Mouse (Mus musculus) kidney, postnatal 36 days (tissue): ENCODE data around the gene Zc3h12b.
A peak's percentile ranks its signal among the peaks of the same experiment; 100 is the strongest.

ENCODE experiments used
- DNase-seq, 2 experiments: peaks; one replicate each; pipeline ENCODE4 v3.0.0; 2021 to 2022; ENCODE audit warnings: mixed read lengths in 2 of 2

Zc3h12b gene

DNA sequence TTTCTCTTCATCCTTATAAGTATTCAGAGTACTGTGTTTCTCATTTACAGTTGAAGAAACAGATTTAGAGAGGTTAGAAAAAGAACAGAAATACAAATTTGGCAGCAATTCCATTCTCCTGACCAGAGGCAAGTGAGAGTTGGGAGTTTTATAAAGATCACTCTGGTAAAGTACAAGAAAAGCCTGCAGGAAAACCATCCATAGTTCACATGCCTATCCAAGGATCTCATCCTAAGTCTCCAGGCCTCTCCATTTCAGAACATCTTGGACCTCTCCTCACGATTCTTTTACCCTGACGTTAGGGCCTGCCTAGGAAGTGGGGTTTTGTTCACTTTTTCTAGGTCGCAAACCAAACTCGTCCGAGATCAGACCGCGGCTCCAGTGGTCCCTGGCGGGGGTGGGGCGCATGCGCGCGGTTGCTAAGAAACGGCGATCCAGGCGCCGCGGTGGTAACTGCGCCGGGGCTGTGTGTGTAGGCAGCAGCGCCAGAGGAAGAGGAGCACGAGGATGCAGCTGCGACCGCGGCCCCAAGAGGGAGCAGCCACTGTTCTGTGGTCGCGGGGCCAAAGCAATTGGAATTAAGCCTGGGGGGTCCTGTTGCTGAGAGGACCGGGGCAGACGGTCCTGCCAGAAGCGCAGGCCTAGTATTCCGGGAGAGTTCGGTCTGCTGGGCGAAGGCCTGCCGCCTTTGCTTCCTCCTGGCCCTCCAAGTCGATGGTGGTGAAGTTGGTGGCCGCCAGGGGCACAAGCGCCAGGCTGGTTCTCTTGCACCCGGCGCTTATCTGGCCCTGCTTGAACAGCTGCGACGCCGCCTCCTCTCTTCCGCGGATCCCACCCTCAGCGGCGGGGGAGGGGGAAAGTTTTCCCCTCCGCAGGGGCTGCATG is at the start of gene Zc3h12b:
Gene Zc3h12b, plus strand, starts transcription at position 452 of the 885 bp plus-strand sequence.
- DNase-seq = peak; percentile 25 to 72

DNA sequence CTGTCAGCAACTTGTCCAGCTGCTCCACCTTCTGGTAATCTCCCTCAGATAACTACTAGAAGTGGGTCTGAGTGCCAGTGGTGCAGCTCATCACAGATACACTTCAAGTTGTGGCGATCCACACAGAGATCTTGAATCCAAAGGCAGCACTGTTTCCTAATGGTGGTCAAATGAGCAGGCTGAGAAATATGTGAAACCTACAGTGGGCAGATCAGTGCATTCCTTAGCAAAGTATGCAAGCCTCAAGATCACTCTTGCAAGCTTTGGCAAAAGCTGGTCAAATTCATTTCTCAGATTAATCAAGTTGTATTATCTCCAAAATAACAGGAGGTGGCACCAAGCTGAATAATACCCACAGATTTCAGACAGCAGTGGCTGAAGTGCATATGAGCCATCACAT is 29.3 kb upstream of the Zc3h12b start:
- DNase-seq = no peak

DNA sequence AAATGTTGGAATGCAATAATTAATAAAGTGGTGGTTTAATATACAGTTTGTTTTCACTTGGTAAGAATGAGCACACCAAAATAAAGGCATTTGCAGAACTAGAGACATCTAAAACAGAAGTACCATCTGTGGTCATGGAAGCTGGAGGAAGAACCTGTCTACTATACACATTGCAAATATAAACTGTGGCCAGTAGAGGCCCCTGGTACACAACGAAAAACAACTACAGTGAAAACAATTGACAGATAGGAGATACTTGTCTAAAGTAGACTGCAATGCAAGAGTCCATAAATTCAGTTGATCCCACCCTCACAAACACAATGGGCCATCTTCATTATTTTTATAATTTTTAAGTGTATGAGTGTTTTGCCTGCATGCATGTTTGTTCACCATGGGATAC is 24.4 kb upstream of the Zc3h12b start:
- peak; percentile 6 to 8 for DNase-seq

DNA sequence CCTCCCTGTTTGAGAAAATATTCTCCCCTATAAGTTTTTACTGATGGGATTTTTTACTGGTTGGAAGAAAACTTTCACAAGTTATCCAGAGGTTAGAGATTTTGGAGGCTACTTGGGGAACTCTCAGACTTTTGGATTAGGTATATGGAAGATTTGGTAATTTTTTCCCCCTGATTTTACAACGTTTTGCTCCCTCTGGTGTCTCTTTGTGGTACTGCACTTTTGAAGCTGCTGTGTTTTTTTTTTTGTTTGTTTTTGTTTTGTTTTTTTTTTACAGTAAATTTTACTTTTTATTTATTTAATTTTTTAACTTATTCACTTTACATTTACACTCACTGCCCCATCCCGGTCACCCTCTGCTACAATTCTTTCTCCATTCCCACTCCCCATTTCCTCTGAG is 26.8 kb downstream of the Zc3h12b start:
- peak; percentile 8 to 51 for DNase-seq

DNA sequence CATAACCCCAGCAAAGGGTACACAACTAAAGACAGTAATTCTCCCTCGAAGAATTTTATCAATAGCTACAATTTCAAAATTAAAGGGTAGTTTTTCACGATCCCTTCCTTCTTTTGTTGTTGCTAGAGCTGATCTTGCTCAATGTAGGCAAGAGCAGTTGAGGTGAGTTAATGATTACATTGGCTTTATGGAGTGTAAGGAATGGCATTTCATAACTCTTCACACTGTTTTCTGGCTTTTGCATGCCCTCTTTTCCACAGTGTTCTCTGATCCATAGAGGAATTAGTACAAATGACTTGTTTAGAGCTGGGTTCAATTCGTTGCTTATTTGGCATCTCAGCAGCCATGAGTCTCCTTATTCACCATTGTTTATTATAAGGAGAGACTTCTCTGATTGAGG is 84.4 kb downstream of the Zc3h12b start:
- peak in 1 of 2 experiments; percentile 13 for DNase-seq

DNA sequence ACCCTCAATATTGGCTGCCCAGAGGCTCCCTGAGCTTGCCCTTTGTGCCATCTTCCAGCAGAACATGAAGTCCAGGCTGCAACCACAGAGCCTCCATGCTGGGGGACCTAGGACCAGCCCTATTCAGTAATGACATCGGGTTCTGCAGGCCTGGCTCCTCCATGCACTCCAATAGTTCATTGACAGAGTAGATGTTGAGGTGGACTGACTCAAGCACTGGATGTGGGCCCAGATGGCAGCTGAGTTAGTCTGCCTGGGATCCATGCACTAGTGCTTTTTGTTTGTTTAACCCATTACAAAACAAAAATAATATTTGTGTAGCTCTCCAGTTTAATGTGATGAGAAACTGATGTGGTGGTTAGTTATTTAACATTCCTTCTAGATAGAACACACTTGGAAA is 90.3 kb downstream of the Zc3h12b start:
- no peak for DNase-seq

DNA sequence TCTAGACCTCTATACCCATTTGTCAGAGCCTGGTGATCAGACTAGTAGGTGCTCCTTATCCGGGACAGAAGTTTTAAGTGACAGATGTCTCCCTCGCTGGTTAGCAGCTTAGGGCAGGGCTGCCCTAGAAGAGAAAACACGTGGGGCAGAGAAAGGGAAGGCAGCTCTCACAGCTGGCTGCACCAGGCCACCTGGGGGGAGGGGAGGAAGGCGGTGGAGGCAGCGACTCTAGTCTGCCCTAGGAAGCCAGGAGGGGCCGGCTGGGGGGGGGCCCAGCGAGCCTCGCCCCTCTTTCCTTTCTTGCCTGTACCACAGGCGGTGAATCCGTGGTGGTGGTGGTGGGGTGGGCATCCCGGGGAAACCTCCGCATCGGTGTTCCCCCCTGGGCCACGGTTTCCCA is 141.3 kb downstream of the Zc3h12b start:
- DNase-seq = no peak

DNA sequence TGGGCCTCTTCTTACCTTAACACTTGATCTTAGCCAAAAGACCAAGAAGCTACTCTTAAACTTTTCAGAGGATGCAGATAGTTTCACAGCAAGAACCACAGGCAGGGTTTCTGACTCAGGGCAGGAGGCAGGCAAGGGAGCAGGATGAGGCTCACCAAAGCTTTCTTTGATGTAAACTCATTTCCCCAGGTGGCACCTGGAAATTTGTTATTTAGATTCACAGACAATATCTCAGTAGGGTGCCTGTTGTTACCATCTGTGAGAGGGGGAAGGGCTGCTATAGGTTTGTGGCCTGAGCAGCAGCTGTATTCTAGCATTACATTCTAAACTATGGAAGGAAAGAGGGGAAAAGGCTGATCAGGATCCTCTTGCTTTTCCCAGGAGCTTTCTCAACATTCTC is 169.6 kb downstream of the Zc3h12b start:
- no peak for DNase-seq

DNA sequence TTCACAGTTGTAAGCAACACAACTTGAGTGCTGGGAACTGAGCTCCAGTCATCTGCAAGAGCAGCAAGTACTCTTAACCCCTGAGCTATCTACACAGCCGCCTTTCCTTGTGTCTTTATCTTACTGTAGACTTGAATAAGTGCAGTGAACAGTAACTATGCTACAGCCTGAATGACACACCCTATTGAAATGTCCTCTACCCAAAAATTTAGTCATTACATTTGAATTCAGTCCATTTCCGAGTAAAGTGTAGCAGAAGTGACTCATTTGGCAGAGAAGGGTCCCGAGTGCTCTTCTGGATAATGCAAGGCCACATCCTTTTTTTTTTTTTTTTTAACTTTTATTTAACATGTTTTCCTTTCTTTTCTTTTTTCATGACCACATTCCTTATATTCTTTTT is 191.2 kb downstream of the Zc3h12b start:
- no peak for DNase-seq

DNA sequence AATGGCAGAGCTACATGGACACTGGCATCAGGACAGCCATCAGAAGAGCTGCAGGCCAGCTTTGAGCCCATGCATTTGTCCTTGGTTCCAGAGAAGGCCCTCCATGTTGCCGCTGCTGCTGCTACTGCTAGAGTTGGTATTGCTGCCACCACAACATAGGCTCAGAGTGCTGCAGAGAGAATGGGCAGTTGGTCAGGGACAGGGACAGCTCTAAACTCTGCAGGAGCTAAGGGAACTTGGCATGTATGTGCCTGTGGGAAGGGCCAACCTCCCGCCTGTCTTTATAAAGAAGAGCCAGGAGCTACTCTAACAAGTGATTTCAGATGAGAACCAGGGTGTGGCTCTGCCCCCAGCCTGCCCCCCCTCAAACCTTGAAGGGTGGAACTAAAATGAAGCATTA is 224.0 kb downstream of the Zc3h12b start:
- no peak for DNase-seq

DNA sequence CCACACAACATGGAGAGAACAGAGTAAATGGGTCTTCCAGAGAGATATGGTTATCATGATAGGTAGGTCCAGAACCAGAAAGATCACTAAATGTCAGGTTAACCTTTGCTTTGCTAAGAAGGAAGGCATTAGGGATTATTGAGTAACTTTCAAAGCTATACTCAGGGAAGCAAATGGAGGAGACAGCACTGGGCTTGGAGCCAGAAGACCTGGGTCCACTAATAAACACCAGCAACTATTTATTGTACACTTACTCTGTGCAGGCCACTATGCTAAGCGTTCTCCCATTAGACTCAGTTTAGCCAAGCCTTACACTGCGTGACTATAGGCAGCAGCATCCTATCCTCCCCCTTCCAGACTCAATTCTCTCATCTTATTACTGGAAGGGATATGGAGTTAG is 234.0 kb downstream of the Zc3h12b start:
- DNase-seq = peak; percentile 43 to 46

DNA sequence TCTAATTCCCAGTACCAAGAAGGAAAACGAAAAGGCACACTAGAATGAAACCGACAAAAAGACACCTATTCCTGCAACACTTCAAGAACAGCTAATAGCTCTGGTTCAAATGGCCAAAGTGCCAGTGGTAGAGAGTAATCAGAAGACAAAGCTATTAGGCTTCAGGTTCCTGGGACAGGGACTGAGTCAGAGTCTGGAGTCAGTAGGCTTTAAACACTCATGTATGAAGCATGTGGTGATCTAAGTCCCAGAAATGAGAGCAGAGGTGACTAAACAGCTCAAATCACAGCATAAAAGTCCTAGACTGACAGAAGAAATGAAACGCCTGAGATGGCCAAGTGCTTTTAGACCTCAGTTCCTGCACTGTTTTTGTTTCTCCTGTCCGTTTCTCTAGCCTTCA is 236.7 kb downstream of the Zc3h12b start:
- DNase-seq = no peak

DNA sequence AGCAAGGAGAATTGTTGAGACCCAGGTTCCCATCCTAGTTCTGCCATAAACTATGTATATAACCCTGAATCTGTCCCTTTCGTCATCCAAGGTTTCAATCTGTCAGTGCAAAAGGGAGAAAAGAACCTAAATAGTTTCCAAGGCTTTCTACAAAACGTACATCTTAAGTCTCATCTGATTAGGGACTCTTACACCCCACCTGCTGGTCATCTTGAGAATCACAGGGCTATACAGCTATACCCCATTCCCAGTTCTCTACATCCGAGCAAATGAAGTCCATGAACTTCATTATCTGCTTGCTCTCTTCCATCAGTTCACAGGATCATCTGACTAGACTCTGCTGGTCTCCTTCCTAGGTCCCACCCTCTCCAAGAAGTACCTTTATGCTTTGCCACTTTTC is 239.3 kb downstream of the Zc3h12b start:
- DNase-seq = peak; percentile 43 to 68

DNA sequence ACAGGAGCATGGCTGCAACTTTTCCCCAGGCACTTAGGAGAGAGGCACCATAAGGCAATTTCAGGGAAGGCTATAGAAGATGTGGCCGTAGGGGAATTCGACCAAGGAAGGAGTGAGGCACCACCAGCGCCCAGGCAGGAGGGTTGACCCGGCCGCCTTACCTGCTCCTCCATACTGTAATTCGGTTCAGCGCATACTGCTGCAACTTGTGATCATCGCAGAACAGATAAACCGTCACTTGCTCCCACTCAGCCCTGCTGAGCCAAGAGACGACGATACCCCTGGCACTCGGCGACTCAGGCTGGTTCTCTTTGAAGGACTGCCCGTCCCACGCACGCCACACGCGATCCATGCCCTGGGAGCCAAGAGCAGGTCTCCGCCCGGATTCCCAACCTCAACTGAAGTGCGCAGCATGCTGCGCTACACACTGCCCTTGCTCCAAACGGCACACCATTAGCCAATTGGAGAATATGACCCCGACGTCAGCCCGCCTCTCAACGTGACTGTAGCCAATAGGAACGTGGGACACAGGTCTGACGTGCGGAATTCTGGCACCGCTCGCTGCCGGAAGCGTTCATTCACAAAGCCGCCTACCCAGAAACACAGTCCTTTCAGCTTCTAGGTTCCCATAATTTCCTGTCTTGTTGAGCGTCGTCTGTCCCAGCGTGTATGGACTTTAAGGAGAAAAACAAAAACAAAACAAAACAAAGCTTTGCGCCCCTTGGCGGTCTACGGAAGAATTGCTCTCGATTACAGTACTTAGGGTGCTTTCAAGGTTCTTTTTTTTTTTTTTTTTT is 245.2 kb downstream of the Zc3h12b start, which contains the start of gene Las1l:
Gene Las1l, minus strand, starts transcription at position 466 of the 797 bp plus-strand sequence.
- DNase-seq = peak; percentile 90 to 95

DNA sequence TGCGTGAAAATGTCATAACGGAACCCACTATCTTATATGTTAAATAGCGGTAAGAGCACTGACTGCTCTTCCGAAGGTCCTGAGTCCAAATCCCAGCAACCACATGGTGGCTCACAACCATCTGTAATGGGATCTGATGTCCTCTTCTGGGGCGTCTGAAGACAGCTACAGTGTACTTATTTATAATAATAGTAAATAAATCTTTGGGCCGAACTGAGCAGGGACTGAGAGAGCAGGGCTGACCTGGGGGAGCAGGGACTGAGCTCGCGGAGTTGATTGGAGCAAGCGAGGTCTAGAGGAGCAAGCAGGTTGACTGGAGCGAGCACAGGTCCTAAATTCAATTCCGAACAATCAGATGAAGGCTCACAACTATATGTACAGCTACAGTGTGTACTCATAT is 246.0 kb downstream of the Zc3h12b start:
- peak in 1 of 2 experiments; percentile 8 for DNase-seq

DNA sequence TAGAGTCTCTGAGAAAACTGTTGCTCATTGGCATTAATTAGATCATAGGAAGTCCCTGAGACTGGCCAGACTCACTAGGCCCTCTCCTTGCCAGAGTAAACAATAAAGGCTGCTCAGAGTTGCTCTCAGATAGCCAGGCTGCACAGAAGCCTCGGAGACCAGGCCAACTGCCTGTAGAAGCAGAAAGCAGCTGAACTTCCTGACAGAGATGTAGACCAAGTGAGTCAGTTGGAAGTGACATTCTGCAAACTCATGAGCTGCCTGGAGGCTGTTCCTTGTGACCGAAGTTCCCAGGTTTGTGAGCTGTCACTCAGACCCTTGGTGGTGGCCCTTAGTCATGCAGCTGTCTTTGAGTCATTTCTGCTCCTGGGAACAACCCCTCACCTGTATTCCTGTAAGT is 251.9 kb downstream of the Zc3h12b start:
- DNase-seq = no peak

DNA sequence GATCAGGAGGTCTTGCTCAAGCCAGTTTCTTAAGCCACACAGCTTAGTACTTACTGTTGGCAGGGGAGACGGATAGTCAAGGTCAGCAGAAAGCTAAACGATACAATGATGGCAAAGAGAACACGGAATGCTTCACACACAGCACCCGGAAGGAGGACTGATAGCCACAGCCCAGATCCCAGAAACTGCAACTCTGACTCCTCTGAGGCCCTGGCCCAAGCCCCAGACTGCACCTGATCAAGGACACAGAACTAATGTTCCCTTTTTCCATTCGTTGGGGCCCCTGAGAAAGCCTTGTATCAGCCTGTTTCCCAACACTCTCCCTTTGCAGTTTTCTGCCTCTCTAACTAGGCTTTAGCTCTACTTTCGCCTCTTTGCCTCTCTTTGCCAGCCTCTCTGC is 253.6 kb downstream of the Zc3h12b start:
- no peak for DNase-seq

DNA sequence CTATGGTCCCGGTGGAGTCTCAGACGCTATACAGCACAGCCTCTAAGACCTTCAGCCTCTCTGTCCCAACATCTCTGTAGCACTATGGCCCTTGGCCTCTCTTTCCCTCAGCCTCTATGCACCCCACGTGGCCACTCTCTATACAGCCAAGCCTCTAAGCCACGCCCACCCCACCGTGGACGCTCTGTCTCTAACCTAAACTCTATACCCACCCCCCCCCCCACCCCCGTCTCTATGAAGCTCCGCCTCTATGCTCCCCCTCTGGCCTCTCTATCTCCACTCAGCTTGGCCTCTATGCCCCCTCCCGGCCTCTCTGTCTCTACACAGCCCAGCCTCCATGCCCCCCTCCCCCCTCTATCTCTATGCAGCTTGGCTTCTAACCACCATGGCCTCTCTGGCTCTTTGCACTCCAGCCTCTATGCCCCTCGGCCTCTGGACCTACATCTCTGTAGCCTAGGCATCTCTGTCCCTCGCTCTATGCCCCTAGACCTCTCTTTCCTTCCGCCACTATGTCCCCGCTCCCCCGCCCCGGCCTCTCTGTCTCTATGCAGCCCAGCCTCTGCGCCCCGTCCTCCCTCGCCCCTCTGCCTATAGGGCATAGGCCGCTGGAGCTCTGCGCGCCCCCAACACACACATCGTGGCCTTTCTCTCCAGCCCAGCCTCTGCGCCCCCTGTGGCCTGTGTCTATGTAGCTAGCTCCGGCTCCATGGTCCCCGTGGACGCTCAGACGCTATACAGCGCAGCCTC is 256.5 kb downstream of the Zc3h12b start:
- peak; percentile 43 to 53 for DNase-seq

DNA sequence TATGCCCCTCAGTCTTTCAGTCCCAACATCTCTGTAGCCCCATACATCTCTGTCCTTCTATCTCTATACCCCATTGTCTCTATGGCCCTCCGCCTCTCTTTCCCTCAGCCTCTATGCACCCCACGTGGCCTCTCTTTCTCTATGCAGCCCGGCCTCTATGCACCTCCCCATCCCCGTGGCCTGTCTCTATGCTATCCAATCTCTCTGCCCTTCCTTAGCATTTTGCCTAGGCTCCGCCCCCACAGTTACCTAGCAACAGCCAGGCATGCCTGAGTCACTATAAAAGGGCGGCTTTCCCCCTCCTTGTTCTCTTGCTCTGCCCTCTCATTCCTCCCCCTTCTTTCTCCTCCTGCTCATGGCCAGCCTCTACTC is 257.1 kb downstream of the Zc3h12b start:
- peak; percentile 77 to 79 for DNase-seq

DNA sequence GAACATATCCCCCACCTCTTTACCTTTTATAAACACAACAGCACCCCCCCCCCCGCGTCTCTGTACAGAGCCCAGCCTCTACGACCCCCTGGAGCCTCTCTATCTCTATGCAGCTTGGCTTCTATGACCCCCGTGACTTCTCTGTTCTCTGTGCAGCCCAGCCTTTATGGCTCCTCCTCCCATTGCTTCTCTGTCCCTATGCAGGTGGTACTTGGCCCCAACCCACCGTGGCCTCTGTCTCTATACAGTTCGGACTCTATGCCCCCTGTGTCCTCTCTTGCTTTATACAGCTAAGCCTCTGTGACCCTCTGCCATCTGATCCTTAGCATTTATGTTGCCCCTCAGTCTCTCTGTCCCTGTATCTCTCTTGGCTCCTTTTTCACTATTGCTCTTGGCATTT is 257.6 kb downstream of the Zc3h12b start:
- DNase-seq = no peak

DNA sequence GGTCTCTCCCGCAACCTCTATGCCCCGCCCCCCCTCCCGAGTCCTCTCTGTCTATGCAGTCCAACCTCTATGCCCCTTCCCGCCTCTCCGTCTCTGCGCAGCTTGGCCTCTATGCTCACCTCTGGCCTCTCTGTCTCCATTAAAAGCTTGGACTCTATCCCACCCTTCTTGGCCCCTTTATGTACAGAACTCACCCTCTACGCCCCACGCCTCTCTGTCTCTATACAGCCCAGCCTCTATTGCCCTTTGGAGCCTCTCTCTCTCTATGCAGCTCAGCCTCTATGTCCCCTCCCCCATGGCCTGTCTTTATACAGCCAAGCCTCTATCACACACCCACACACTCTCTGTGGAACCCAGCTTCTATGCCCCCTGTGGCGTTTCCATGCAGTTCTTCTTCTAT is 258.5 kb downstream of the Zc3h12b start:
- DNase-seq = no peak
